Mouse (Mus musculus): ENCODE measurements around the gene Tex9.

GRCm38 (mm10) chr9:72497171-72497570 is 5.2 kb upstream of the Tex9 start:
- TF ChIP-seq CTCF (IDR thresholded peaks at IDR 0.05; ENCODE audit: control insufficient read depth, insufficient read depth, insufficient read length) (no peak), MAX (IDR thresholded peaks at IDR 0.05) (no peak)
